Mouse (Mus musculus) lung, adult 2 months (tissue): ENCODE data around the gene Olfr399.

ENCODE experiments used
- CTCF ChIP-seq: fragments of 200-500 bp; IDR thresholded peaks from 2 replicates; pipeline ENCODE4 v1.5.1; 2011; ENCODE audit warnings: mild to moderate bottlenecking, low read length, control low read depth; ENCODE audit not compliant: insufficient read depth
- POLR2A ChIP-seq: fragments of 200-500 bp; IDR thresholded peaks from 2 replicates; pipeline ENCODE4 v1.6.1; 2011; ENCODE audit warnings: low read depth, mild to moderate bottlenecking, control low read depth, low read length, borderline replicate concordance; ENCODE audit errors: extremely low read depth

- TF ChIP-seq CTCF (no peak), POLR2A (no peak)
Observed at GRCm38 (mm10) chr11:74069655-74070054, 13.2 kb upstream of the Olfr399 start, which contains the start of gene Zfp616.
